Mouse (Mus musculus) cerebellum, postnatal 10 days (tissue): ENCODE measurements at regions not wholly inside any gene's neighbourhood (a gene's known extent, or its start where the extent isn't known, plus 50 kb on each side); places are given as distances from the start of the nearest gene placed in this dataset.

Source experiments
- DNase-seq, 2 experiments: peaks; one replicate each; pipeline ENCODE4 v3.0.0; 2021; ENCODE audit warnings: mixed read lengths in 2 of 2

DNA sequence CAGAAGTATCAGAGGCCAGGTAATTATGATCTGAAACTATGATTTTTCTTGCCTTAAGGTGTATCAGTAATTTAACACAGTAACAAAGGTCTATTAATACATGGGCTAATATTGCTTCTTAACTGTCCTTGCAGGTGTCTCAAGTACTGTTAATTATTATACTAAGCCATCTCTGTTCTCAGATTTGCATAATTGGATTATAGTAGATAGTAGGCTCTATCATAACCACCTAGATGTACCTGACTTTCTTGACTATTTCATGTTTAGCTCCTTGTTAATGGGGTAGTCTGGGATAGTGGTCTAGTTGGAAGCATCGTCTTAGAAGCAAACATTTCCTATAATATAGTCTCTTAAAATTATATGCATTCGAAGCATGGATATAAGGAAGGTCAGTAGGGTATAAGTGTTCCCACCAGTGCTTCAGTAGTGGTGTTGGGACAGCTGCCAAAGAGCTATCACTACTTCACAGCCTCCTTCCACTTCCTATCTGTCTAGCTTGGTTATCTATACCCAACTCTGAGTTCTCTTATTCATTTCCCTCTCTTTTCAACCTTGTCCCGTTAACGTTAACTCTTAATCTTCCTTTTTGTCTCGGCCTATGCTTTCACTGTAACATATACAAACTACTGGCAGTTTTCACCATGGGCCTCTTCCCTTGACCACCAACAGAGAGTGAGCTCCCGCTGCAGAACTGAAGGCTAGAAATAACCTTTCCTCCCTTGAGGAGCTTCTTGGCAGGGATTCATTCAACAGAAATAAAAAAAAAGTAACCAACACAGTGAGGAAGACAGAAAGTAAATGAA, 630.9 kb upstream of the Lcorl start:
- no peak for DNase-seq

GRCm38 (mm10) chr5:46486740-46487326, 629.4 kb upstream of the Lcorl start:
- DNase-seq: peak in 1 of 2 experiments; percentile 12

DNA sequence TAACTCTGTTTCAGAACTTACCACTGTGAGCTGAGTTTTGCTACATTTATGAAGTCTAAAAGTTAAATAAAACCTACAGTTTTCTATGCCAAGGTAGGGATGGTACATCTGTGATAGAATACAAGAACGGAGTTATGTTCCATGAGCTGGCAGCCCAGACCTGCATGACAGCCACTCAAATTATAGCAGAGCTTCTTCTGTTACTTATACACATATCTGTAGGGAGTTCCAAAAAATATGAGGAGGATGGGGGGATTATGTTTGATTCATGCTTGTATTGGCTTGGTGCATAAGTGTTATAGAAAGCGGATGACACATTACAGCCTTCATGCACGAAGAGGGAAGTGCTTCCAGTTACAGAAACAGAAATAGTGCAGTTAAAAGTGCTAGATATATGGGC, 598.9 kb upstream of the Lcorl start:
- DNase-seq: no peak

DNA sequence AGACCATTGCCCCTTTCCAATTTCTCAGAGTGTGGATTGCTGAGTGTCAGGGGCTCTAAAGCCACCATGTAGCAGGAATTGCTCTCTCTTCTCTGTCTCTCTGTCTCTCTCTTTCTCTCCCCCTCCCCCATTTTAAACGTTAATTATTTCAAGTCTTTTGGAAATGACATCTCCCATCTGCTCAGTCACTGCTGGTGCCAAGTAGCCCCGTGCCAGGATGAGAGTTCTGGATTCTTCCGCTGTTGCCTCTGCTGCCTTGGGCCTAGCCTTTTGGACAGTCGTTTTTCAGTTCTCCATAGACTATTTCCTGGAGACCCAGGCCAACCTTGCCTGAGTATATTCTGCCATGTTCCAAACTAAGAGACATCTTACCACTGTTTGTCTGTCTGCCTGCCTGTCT, 590.9 kb upstream of the Lcorl start:
- DNase-seq: peak; percentile 82 to 85

- peak in 1 of 2 experiments; percentile 3 for DNase-seq
These were observed 588.4 kb upstream of the Lcorl start for GRCm38 (mm10) chr5:46445844-46446243.

- DNase-seq: no peak
These were observed 587.7 kb upstream of the Lcorl start for GRCm38 (mm10) chr5:46445122-46445521.

- DNase-seq: peak; percentile 55 to 78
These were observed 586.5 kb upstream of the Lcorl start for GRCm38 (mm10) chr5:46443805-46444340.

- no peak for DNase-seq
These were observed 585.3 kb upstream of the Lcorl start for GRCm38 (mm10) chr5:46442600-46443248.

GRCm38 (mm10) chr5:46441716-46442115, 584.3 kb upstream of the Lcorl start:
- peak in 1 of 2 experiments; percentile 5 for DNase-seq

DNA sequence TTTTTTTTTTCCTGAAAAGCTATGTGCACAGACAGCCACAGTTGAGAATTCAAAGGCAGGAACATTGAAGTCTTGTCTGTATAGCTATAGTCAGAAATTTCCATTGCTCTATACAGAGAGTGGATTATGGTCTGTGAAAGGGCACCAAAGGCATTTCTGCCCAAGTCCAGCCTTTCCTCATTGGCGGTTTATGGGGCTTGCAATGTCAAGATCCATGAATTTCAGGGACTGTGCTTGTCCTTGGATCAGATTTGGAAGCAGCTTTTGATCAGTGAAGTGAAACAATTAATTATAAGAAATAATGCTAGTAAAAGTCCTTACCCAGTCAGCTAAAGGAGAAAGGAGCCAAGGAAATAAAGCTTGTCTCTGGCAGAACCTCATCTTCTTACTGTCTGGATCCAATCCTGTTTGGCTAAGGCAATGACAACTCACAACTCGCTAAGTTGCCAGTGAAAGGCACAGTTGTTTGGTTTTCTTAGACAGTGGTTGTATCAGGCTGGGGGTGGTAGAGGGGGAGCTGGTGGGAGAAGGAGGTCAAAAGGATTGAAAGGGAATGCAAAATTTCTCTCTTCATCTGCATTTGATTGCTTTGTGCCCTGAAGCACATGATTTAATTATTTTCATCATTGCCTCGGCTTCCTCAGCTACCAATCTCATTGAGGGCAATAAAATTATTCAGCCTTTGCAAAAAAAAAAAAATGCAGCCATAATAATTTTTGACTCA, 574.4 kb upstream of the Lcorl start:
- DNase-seq: peak in 1 of 2 experiments; percentile 10

GRCm38 (mm10) chr5:46422738-46423137, 565.3 kb upstream of the Lcorl start:
- no peak for DNase-seq

DNA sequence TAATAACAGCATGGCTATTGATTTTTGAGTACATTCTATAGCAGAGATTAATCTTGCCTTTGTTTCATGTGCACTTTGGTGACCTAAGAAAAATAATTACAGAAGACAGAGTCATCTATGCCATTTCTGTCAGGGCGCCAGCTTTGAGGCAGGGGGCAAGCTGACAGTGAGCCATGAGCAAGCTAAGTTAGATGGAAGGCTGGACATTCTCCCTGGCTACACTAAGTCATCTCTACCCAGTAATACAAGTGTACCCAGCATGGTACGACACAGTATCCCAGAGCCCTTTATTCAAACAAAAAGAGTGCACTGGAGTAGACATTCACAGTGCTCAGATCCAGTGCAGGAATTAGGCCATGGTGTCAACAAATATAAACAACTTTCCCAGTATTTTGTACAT, 549.6 kb upstream of the Lcorl start:
- DNase-seq: peak; percentile 12 to 46

GRCm38 (mm10) chr5:46406404-46406803, 549.0 kb upstream of the Lcorl start:
- DNase-seq: peak; percentile 8 to 16

- peak; percentile 31 to 68 for DNase-seq
These were observed 529.2 kb upstream of the Lcorl start for GRCm38 (mm10) chr5:46386591-46386990.

DNA sequence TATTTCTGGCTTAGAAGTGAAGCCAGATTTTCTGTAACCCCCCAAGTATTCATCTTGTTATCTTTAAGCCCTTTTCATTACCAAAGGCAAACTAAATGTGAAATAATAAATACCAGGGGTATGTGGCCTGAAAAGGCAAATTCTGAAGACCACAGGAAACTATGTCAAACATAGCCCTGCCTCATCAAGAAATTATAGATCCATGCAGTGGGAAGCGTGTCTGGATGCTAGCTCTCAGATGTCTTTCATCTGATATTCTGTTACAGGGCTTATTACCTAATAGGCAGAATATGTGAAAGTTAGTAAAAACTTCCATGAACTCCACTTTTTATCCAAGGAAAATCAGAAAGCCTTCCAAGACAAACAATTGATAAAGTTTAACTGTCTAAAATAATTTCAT, 509.9 kb upstream of the Lcorl start:
- no peak for DNase-seq

DNA sequence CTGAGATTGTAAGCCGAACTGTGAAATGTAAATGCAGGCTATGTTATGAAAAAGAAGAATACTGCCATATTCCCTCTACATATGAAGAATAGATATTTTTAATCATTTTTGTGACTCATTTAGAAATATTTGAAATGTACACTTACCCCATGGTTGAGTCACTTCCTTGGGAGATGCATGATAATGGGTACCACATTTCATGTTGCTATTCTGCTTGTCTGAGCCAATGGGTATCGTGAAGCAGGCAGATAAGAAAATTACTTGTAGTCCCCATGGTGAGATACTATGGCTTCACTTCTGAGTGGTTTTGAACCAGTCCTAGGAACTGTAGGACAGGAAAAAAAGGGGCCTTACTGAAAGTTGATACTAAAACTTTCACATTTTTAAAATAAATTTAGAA, 506.2 kb upstream of the Lcorl start:
- no peak for DNase-seq

DNA sequence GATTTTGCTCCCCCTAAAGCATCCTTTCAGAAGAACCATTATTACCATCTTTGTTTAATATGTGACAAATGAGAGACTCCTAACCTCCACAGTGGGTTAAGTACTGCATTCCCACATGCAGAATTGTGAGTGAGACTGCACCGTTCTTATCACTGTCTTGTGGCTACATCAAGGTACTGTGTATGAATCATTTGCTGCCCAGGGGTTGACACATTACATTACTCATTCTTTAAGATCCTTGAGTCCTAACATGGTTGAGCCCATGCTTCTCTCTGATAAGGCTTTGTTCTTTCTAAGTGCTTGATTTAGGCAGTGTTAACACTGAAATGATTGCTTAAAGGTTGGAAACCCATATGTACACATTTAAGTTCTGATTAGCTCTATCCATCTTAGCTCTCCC, 504.2 kb upstream of the Lcorl start:
- no peak for DNase-seq

DNA sequence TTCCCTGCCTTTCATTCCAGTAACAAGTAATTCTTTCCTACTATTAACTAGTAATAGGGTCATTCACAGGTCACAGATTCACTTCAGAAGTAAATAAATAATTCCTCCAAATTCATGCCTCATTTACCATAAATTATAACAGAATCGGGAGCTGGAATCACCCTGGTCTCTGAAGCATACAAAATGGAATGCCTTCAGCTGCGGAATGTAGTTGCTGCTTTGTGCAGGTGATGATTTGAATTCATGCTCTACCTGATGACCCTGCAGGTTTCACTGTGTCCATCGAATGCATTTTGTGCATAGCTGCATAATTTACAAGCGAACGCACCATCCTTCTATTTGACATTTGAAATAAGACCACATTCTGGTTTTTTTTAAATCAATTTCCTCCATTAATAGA, 491.0 kb upstream of the Lcorl start:
- no peak for DNase-seq

GRCm38 (mm10) chr5:46347368-46348083, 490.1 kb upstream of the Lcorl start:
- peak; percentile 88 to 91 for DNase-seq

DNA sequence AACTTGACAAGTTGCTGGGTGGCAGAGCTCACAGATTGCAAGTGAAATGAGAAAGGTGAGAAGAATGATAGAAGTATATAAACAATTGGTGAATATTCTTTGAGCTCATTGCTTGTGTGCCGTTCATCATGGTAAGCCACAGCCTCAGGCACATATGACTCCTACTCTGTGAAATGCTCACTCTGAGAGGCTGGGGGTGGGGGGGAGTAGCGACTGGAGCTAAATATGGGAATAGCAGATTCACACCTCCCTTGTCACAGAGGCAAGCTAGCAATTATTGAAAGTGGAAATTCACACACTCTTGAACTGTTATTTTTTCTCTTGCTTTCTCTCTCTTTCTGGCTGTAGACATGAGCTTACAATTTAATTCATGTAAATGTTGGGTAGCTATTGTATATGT, 481.0 kb upstream of the Lcorl start:
- no peak for DNase-seq

DNA sequence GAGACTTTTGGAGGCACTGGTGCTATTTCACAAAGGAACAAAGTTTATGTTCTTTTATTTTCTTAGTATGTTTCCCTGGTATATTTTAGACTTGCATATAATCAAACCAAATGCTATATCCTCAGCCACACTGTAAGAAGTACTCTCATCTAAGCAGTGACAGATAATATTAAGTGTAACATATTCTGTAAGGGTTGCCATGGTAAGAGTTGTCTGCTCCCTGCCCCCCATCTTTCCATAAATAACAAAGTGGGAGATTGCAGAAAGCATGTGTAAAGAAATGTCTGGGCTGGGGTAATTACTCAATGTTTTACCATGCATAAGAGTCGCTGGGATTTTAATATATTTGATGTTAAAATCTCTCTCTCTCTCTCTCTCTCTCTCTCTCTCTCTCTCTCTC, 473.5 kb upstream of the Lcorl start:
- DNase-seq: no peak
